ENCODE assay signal across 21 mouse cellular contexts in the genomic region with DNA sequence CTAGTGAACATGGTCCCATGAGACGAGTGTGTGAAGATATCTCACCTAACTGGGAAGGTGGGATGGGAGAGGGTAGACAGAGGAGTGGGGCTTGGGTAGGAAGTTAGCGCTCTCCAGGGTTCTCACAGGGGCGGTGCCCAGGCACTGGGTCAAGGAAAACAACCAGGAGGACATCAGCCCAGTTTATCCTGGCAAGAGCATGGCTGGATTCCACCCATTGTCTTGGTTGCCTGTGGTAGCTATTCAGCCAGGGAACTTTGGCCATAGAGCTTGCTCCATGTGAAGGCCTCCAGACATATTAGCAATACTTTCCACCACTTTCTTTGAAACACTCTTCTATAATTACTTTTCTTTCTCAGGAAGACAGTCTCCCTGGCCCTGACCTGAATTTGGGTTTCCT.
DNase-seq lines count a peak whose midpoint lies in the region; ATAC-seq and TF ChIP-seq lines count a peak whose summit lies in the region.
"Had no signal": no experiment of that assay in that cellular context is flagged by ENCODE, and none has a peak within 500 bp of the region (broad histone marks: within the 10 kb centered on the region; RNA-seq: fewer than 3 reads in every experiment).

No protein-coding gene starts in this region.

- intact Hi-C loops in heart, postnatal 25 days (cut with DNase I), result no loop called here

- peak; percentile 38 for DNase-seq in gastrocnemius, postnatal 25 days
- no peak for DNase-seq in gastrocnemius, postnatal 4 days (ENCODE audit: low spot score in 2 of 2)
- peak; percentile 9 to 12 for DNase-seq in lung, adult 18-20 months
- no peak for DNase-seq in lung, adult 2 months
- peak; percentile 44 for DNase-seq in heart, adult 8-10 months (ENCODE audit: low spot score)
- peak; percentile 26 for DNase-seq in heart, postnatal 25 days (ENCODE audit: low spot score)
- no peak for DNase-seq in ovary, postnatal 10 days (ENCODE audit: low spot score)
- DNase-seq: cerebellum, adult 8-10 months; cerebellum, postnatal 25 days; kidney, adult 11 months; right cerebral cortex, adult 18-20 months; spleen, adult 18-20 months; thymus, postnatal 14 days had no signal

- TF ChIP-seq CTCF in lung, adult 2 months (IDR thresholded peaks at IDR 0.05; ENCODE audit: insufficient read depth, low read length), result no peak

- H3K4me1 ChIP-seq in lung, adult 2 months (ENCODE audit: control insufficient read depth, insufficient read depth, low read length), result no peaks in the 10 kb centered on the region
- H3K4me1 ChIP-seq: heart, embryonic 13.5 days; kidney, embryonic 15.5 days; limb, embryonic 13.5 days; midbrain, embryonic 15.5 days had no signal

- TF ChIP-seq POLR2A in lung, adult 2 months (IDR thresholded peaks at IDR 0.05; ENCODE audit: borderline replicate concordance, extremely low read depth, low read depth, low read length), result no peak

- no peak overlapping the region for H3K4me3 ChIP-seq in lung, adult 2 months (replicated peaks; ENCODE audit: extremely low read depth, low read depth, low read length)
- H3K4me3 ChIP-seq: heart, embryonic 13.5 days; kidney, embryonic 15.5 days; layer of hippocampus, adult 2 months; limb, embryonic 13.5 days; midbrain, embryonic 15.5 days had no signal

- 67% methylated on average over 3 of the region's 3 CpGs for WGBS in lung, adult 2 months

- no peak for ATAC-seq in inflammation-experienced regulatory T-cells, adult 6 months
- ATAC-seq: forebrain, embryonic 14.5 days; lung, postnatal 0 days; midbrain, embryonic 15.5 days had no signal

Comparison
In these comparisons a context has a peak if more than half of its experiments do, and no peak if none do; other contexts are left out.
1. DNase-seq: peak in gastrocnemius, postnatal 25 days (single experiment), lung, adult 18-20 months (2 of 2), heart, adult 8-10 months (single experiment) and heart, postnatal 25 days (single experiment); none in gastrocnemius, postnatal 4 days (0 of 2), lung, adult 2 months (single experiment) and ovary, postnatal 10 days (single experiment).